Mouse (Mus musculus) kidney, adult 11 months (tissue): ENCODE measurements around the gene Hist1h2bc.
"Not testable (repeated sequence)": the region's sequence is repeated elsewhere in the genome, so short reads cannot be mapped to it uniquely, and the experiment has no call there.

Experiments used
- DNase-seq: peaks from one replicate; pipeline ENCODE4 v3.0.0; 2022

Gene Hist1h2bc

DNA sequence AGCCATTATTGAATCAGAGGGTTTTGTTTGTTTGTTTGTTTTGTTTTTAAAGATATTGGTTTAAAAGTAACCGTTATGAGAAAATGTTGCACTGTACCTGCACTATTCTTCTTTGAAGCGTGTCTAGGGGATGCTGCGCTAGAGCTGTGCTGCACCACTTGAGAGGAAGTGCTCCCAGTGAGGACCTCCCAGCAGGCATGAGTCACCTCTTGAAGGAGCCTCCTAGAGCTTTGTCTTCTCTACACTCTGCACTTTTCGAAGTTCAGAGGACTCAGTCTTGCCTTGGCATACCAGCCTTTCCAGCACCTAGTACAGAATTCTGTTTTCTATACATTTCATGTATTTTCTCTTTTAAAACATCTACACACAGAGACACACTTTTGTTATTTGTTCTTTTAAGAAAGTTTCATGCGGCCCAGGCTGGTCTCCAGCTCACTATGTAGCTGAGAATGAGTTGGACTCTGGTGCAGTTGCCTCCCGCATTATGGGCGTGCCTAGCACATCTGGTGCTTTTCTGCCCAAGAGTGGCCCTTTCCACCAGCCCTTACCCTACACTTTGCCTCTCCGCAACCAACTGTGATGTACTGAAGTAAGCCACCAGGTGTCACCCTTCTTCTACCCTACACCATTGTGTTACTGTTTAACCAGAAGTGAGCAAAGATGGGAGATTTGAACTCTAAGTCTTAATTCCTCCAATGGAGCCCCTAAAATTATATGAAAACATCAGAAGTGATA lies 17.0 kb downstream of the Hist1h2bc start:
- peak; percentile 79 for DNase-seq

- DNase-seq: no peak
These were observed 18.2 kb downstream of the Hist1h2bc start for GRCm38 (mm10) chr13:23702220-23702619.

- DNase-seq: not testable (repeated sequence)
These were observed 18.8 kb downstream of the Hist1h2bc start for GRCm38 (mm10) chr13:23702801-23703200.

GRCm38 (mm10) chr13:23705751-23706356 lies 21.9 kb downstream of the Hist1h2bc start:
- no peak for DNase-seq

GRCm38 (mm10) chr13:23706771-23707170 lies 22.8 kb downstream of the Hist1h2bc start:
- no peak for DNase-seq

GRCm38 (mm10) chr13:23708041-23708440 lies 24.0 kb downstream of the Hist1h2bc start:
- no peak for DNase-seq

DNA sequence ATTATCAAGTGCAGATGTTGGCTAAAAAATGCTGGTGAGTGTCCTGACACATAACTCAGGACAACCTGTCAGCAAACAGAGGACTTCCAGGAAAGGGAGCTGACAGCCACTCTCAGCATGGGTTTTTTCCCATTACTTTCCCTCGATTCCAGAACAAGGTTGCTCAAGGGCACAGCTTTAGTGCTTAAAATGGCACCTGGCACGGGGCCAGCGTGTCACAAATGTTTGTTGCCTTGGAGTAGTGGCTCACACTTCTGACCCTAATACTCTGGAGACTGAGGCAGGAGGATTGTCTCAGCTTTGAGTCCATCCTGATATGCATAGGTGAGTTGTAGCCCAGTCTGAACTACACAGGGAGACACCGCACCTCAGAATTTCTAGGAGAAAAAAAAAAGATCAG lies 24.7 kb downstream of the Hist1h2bc start:
- DNase-seq: no peak

DNA sequence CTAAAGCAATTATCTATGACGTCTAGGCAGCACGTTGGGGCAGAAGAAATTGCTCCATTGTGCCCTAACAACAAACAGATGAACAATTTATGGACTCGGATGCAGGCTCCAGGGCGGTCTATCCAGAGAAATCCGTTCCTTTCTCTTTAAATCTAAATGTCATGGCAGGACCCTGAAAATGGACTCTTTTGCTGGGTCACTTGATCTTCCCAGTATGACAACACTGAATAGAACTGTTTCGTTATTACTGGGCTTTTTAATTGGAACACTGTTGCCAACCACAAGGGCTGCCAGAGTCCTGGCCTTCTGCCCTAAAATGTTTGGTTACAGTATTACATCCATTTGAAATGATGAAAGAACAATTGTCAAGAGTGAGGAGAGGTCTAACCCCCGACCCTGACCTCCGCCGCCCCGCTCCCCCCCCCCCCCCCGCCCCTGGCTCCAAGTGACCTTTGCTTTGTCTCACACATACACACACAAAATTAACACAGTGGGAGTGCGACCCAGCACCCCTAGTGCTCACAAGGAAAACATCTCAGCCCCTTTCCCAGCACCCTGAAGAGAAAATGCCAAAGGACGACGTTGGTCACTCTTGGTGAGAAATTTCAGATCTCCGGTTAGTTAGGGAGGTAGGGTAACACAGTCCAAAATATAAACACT lies 25.8 kb downstream of the Hist1h2bc start:
- no peak for DNase-seq

GRCm38 (mm10) chr13:23710374-23711089 lies 26.5 kb downstream of the Hist1h2bc start, which contains the start of gene Hfe:
Hfe (minus strand) TSS chr13:23710854.
- peak; percentile 42 for DNase-seq

- DNase-seq: no peak
These were observed 32.5 kb downstream of the Hist1h2bc start for GRCm38 (mm10) chr13:23716261-23717042.

GRCm38 (mm10) chr13:23717176-23717575 lies 33.2 kb downstream of the Hist1h2bc start:
- no peak for DNase-seq

DNA sequence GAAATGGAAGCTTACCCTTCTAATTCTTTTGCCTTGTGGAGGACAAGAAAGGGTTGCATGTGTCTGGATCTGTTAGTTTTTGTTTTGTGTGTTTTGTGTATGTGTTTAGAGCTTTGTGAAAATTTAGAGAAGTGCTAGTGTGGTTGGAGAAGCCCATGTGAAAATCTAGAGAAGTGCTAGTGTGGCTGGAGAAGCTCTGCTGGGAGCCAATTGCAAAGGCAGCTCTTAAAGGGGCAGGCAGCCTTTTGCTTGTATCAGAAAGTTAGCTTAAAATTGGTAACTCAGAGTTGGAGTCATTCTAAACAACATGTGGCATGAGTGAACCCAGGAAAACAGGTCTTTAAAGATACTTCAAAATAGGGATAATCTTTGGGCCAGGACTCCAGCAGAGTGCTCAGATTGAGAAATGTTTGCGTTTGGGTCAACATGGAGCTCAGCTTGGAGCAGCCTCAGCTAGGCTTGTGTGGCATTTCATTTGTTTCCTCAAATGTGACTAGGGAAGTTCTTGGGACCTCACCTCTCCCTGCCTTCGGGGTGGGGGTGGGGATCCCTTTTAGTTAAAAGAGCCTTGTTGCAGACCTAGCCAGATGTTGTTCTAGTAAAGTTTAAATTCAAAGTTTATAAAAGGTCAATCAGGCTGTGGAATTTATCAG lies 33.7 kb downstream of the Hist1h2bc start:
- DNase-seq: not testable (repeated sequence)

GRCm38 (mm10) chr13:23724239-23724638 lies 40.2 kb downstream of the Hist1h2bc start:
- DNase-seq: no peak

DNA sequence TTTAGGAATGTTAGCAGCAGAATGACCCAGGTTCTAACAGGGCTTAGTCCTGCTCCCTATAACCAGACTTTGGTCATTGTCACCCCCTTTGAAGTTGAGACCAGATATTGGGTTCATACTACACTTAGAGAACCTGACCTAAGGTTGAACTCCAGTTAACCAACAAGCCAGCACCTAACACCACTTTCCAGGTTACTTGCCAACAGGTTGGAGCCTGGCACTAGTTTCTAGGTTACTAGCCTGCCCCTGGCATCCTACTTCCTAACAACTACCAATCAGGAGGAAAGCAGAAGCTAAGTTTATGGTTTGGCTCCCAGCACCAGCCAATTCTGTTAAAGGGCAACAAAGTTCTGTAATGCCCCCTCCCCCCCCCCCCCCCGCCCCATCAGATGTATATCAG lies 41.2 kb downstream of the Hist1h2bc start:
- no peak for DNase-seq

DNA sequence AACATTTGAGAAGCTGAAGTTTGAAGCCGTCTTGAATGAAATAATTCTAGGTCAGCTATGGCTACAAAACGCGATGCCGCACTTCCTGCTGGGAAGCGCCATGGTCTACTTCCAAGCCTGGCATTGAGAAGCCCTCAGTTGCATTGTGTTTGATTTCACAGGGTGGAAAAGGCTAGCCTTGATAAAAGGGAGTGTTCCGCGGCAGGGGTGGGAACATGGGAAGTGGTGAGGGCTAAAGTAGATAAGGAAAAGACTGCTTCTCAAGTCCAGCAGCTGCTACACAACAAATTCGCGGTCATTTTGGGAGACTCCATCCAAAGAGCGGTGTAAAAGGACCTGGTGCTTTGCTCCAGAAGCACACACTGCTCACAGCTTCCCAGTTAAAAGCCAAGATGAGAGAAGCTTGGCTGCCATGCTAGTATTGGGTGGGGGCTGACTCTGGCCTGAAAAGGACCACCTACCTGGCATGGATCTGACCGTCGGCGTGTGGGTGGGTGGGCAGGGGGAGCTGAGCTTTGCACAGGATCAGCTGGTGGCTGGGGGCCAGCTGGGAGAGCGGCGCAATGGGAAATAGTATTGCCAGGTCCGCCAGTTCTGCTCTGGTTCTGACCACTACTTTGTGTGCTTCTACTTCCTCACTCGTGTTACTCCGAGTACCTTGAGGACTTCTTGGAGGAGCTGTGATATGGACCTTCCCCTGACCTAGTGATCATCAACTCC lies 44.6 kb downstream of the Hist1h2bc start:
- no peak for DNase-seq

DNA sequence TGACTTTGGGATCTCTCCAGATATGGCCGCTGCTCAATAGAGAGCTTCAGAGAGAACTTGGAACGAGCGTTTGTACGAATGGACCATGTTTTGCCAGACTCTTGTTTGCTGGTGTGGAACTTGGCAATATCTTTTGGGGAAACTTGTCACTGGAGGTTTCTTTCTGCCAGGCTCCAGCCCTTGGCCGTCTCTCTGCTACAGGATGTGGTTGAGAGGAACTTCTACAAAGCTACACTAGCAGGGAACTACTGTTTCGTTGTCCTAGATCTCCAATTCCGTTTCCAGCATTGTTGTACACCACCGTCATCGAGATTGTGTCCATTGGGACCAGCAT lies 45.2 kb downstream of the Hist1h2bc start:
- no peak for DNase-seq

DNA sequence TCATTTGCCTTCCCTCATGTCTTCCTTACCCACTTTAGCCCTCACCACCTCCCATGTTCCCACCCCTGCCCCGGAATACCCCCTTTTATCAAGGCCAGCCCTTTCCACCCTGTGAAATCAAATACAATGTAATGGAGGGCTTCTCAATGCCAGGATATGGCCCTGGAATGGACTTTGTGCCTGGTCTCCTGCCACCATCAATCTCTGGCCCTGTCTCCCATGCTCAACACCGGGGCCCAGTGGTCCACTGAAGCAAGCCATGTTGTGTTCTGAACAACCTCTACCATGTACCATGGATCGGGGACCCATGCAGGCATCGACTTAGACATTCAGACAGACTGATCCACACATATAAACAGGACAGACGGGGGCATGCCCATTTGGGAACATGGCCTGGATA lies 45.7 kb downstream of the Hist1h2bc start:
- DNase-seq: no peak

DNA sequence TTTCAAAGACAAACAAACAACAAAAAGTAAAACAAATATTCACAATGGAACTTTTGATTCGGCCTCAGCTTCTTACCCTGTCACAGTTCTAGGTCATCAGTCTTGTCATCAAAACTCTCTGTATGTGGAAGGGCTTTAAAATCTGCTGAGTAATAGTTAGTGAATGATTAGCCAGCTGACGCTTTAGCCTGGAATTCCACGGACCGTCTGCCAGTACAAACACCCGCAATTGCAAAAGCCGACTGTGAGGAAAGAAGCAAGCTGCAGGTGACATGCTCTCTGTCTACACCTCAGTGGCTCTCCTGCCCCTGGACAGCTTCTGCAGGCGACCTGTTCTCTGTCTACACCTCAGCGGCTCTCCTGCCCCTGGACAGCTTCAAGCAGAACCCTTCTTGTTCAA lies 46.5 kb downstream of the Hist1h2bc start:
- DNase-seq: peak; percentile 81

DNA sequence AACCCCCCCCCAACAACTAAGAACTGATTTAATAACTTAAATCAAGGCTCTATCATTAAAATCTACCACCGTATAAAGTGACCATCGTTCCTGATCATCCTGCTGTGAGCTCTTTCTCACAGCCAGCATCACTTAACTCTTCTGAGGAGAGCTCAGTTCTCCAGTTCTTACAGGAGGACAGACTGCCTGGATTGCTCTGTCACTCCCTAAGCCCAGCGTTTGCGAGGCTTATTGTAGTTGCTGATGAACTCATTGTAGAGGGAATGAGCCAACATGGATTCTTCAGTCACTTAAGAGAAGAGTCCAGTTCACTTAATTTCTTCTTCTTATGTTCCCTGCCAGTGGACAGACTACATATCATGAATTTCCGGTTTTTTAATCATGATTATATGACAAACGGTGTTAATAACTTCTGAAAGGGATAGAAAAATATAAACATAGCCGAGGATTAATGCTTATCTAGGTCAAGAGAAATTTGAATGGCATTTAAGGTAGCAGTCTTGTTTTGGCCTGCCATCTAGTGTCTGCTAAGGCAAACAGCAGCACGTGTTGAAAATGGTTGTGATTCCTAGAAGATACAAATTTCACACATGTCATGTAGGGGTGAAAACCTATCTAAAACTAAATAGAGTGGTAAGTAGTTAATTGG lies 48.3 kb downstream of the Hist1h2bc start:
- no peak for DNase-seq

DNA sequence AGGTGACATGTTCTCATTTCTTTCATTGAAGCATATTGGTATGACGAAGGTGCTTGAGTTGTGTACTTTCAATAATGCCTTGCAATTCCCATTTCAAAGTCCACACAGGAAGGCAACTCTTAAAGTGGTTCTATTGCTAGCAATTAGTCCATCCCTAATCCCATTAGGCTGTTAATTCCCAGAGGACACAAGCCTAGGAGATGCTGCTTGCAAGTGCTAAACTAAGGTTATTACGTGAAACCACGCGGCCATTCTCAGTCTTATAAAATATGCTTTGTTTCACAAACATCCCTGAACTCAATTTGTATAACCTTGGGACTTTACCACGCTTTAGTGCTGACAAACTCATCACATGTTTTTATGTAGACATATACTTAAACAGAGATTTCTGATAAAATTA lies 53.1 kb downstream of the Hist1h2bc start:
- DNase-seq: no peak

GRCm38 (mm10) chr13:23738041-23738440 lies 54.0 kb downstream of the Hist1h2bc start:
- DNase-seq: no peak
